Mouse (Mus musculus): ENCODE measurements around the gene Ubap1. TPM values are rescaled to one million over a fixed set of nuclear protein-coding genes. Genes with fewer than 3 reads are reported as not detected.

The Ubap1 gene
- polyA plus RNA-seq, 1 experiment from 2014 or later = 53.7 TPM

DNA sequence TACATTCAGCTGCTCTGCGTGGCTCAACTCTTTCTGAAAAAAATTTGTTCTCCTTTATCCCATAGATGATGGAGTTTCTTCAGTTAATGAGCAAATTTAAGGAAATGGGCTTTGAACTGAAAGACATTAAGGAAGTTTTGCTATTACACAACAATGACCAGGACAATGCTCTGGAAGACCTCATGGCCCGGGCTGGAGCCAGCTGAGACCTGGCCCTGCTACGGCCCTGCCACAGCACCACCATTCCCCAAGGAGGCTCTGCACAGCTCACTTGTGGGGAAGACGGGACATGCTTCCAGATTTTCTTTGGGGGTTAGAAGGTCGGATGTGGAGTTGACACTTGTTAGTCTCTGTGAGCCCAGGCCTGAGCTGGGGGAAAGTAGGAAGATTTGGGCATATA, 39.8 kb downstream of the Ubap1 start:
- H3K9ac ChIP-seq (ENCODE audit: low read depth, low read length) = no peak overlapping the region
- no peaks in the 10 kb centered on the region for H3K4me1 ChIP-seq (replicated peaks; ENCODE audit: insufficient read depth, low read length)
- H3K4me3 ChIP-seq (replicated peaks; ENCODE audit: low read depth, low read length) = no peak overlapping the region
- H3K9me3 ChIP-seq (replicated peaks; ENCODE audit: low read length) = no peaks in the 10 kb centered on the region
- DNase-seq (ENCODE audit: low spot score) (no peak), ATAC-seq (replicated peaks; ENCODE audit: low FRiP score, low read depth) (no peak)
- H3K27me3 ChIP-seq (ENCODE audit: insufficient read depth, low read length) = no peaks in the 10 kb centered on the region
- H3K4me2 ChIP-seq (ENCODE audit: low read length) = no peak overlapping the region
- 84% methylated on average over 5 of the region's 5 CpGs for WGBS
- no peak for TF ChIP-seq CTCF (IDR thresholded peaks at IDR 0.05; ENCODE audit: low read depth)
- peaks cover 43% of the 10 kb centered on the region; the same call in 1 of the 2 replicates for H3K36me3 ChIP-seq (ENCODE audit: insufficient read depth, low read length)
- no peak overlapping the region for H3K27ac ChIP-seq

DNA sequence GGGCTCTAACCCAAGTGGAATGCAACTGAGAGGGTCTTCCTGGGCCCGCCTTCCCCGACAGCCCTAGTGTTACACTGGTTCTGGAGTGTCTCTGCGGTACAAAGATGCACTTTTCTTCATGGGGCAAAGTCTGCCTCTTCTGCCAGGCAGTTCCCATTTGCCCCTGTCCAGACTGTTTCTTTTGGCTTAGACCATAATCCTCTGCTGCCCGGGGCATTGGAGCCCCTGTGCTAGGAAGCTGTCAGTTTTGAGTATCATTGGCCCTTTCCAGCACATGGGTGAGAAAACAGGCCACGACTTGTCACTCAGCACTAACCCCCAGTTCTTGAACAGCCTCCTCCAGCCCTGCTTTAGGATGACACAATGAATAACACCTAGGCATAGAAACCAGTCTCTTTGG, 40.4 kb downstream of the Ubap1 start:
- H3K9ac ChIP-seq (ENCODE audit: low read depth, low read length) = no peak overlapping the region
- H3K4me3 ChIP-seq (replicated peaks; ENCODE audit: low read depth, low read length) = no peak overlapping the region
- H3K4me1 ChIP-seq (replicated peaks; ENCODE audit: insufficient read depth, low read length) = no peaks in the 10 kb centered on the region
- H3K36me3 ChIP-seq (ENCODE audit: insufficient read depth, low read length) = peaks cover 45% of the 10 kb centered on the region; the same call in 1 of the 2 replicates
- H3K9me3 ChIP-seq (replicated peaks; ENCODE audit: low read length) = no peaks in the 10 kb centered on the region
- H3K27ac ChIP-seq = no peak overlapping the region
- no peak for TF ChIP-seq CTCF (IDR thresholded peaks at IDR 0.05; ENCODE audit: low read depth)
- DNase-seq (ENCODE audit: low spot score) = no peak
- H3K27me3 ChIP-seq (ENCODE audit: insufficient read depth, low read length) = no peaks in the 10 kb centered on the region
- H3K4me2 ChIP-seq (ENCODE audit: low read length) = no peak overlapping the region
- WGBS = 83% methylated on average over 5 of the region's 5 CpGs
- ATAC-seq (replicated peaks; ENCODE audit: low FRiP score, low read depth) = no peak

GRCm38 (mm10) chr4:41390122-41390521, 41.3 kb downstream of the Ubap1 start:
- Histone ChIP-seq H3K4me3 (replicated peaks; ENCODE audit: low read depth, low read length) (no peak overlapping the region), H3K27ac (no peak overlapping the region), H3K9ac (ENCODE audit: low read depth, low read length) (no peak overlapping the region), H3K4me1 (replicated peaks; ENCODE audit: insufficient read depth, low read length) (no peaks in the 10 kb centered on the region), H3K27me3 (ENCODE audit: insufficient read depth, low read length) (no peaks in the 10 kb centered on the region), H3K9me3 (replicated peaks; ENCODE audit: low read length) (no peaks in the 10 kb centered on the region), H3K36me3 (ENCODE audit: insufficient read depth, low read length) (peaks cover 48% of the 10 kb centered on the region; the same call in 1 of the 2 replicates), H3K4me2 (ENCODE audit: low read length) (no peak overlapping the region)
- peak; percentile 89 for DNase-seq (ENCODE audit: low spot score)
- peak; percentile 92 for TF ChIP-seq CTCF (IDR thresholded peaks at IDR 0.05; ENCODE audit: low read depth)
- 0 out of 2 replicates have a peak, but pooled peaks have one; percentile 17 for ATAC-seq (replicated peaks; ENCODE audit: low FRiP score, low read depth)
- 23% methylated on average over 3 of the region's 3 CpGs for WGBS

DNA sequence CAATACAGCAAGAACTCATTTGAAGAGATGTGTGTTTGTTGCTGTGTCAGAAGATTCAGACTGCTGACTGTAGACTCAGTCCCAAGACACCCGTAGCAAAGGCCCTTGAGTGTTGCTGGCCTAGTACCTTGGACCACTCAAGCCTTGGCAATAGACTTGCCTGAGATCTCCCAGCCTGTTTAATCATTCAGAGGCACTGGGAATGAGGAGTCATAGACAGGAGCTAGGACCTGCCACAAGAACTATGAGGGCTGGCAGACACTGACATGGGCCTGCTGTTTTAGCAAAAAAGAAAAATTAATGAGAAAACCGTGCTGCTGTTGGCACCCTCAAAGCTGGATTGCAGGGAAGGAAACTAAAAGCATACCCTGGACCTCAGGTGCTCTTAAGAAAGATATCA, 42.2 kb downstream of the Ubap1 start:
- no peak overlapping the region for H3K4me2 ChIP-seq (ENCODE audit: low read length)
- WGBS = 93% methylated on average over 2 of the region's 2 CpGs

GRCm38 (mm10) chr4:41394651-41395050, 45.9 kb downstream of the Ubap1 start:
- ATAC-seq (replicated peaks; ENCODE audit: low FRiP score, low read depth) = no peak

More for the DNA sequence above, 42.2 kb downstream of the Ubap1 start:
- Histone ChIP-seq H3K9me3 (replicated peaks; ENCODE audit: low read length) (no peaks in the 10 kb centered on the region), H3K4me3 (replicated peaks; ENCODE audit: low read depth, low read length) (no peak overlapping the region), H3K27ac (no peak overlapping the region), H3K27me3 (ENCODE audit: insufficient read depth, low read length) (no peaks in the 10 kb centered on the region), H3K36me3 (ENCODE audit: insufficient read depth, low read length) (peaks cover 47% of the 10 kb centered on the region; the same call in 1 of the 2 replicates), H3K4me1 (replicated peaks; ENCODE audit: insufficient read depth, low read length) (no peaks in the 10 kb centered on the region), H3K9ac (ENCODE audit: low read depth, low read length) (no peak overlapping the region)
- no peak for TF ChIP-seq CTCF (IDR thresholded peaks at IDR 0.05; ENCODE audit: low read depth)
- no peak for ATAC-seq (replicated peaks; ENCODE audit: low FRiP score, low read depth)
- no peak for DNase-seq (ENCODE audit: low spot score)

GRCm38 (mm10) chr4:41398353-41398752, 49.6 kb downstream of the Ubap1 start:
- H3K9me3 ChIP-seq (replicated peaks; ENCODE audit: low read length) = no peaks in the 10 kb centered on the region
- peaks cover 12% of the 10 kb centered on the region; the same call in 1 of the 2 replicates for H3K36me3 ChIP-seq (ENCODE audit: insufficient read depth, low read length)
- WGBS = 93% methylated on average over 6 of the region's 6 CpGs

More at GRCm38 (mm10) chr4:41394651-41395050, 45.9 kb downstream of the Ubap1 start:
- no peaks in the 10 kb centered on the region for H3K4me1 ChIP-seq (replicated peaks; ENCODE audit: insufficient read depth, low read length)
- 76% methylated on average over 9 of the region's 9 CpGs for WGBS
- no peak for DNase-seq (ENCODE audit: low spot score)
- H3K9ac ChIP-seq (ENCODE audit: low read depth, low read length) = no peak overlapping the region
- no peak overlapping the region for H3K4me2 ChIP-seq (ENCODE audit: low read length)
- peaks cover 32% of the 10 kb centered on the region; the same call in 1 of the 2 replicates for H3K36me3 ChIP-seq (ENCODE audit: insufficient read depth, low read length)
- H3K4me3 ChIP-seq (replicated peaks; ENCODE audit: low read depth, low read length) = no peak overlapping the region
- no peak overlapping the region for H3K27ac ChIP-seq
- no peaks in the 10 kb centered on the region for H3K9me3 ChIP-seq (replicated peaks; ENCODE audit: low read length)
- no peak for TF ChIP-seq CTCF (IDR thresholded peaks at IDR 0.05; ENCODE audit: low read depth)
- H3K27me3 ChIP-seq (ENCODE audit: insufficient read depth, low read length) = no peaks in the 10 kb centered on the region

DNA sequence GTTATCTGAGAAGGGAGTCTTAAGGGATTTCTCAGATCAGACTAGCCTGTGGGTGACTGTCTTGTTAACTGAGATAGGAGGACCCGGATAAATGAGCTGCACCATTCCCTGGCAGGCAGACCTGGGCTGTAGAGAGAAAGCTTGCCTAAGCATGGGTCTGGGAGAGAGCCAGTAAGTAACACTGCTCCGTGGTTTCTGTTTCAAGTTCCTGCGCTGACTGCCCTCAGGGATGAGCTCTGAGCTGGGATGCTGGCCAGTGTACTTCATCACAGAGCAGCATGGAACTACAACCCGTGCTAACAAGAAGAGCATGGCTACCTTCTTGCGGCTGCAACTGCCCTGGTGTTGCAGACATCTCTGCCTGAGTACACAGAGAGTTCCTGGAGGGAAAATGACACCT, 51.1 kb downstream of the Ubap1 start:
- WGBS = 85% methylated on average over 5 of the region's 5 CpGs
- H3K36me3 ChIP-seq (ENCODE audit: insufficient read depth, low read length) = no peaks in the 10 kb centered on the region
- no peak overlapping the region for H3K27ac ChIP-seq
- H3K9ac ChIP-seq (ENCODE audit: low read depth, low read length) = no peak overlapping the region
- no peaks in the 10 kb centered on the region for H3K9me3 ChIP-seq (replicated peaks; ENCODE audit: low read length)
- ATAC-seq (replicated peaks; ENCODE audit: low FRiP score, low read depth) = no peak
- no peak overlapping the region for H3K4me3 ChIP-seq (replicated peaks; ENCODE audit: low read depth, low read length)
- no peak overlapping the region for H3K4me2 ChIP-seq (ENCODE audit: low read length)
- no peaks in the 10 kb centered on the region for H3K27me3 ChIP-seq (ENCODE audit: insufficient read depth, low read length)
- no peak for TF ChIP-seq CTCF (IDR thresholded peaks at IDR 0.05; ENCODE audit: low read depth)
- no peak for DNase-seq (ENCODE audit: low spot score)
- H3K4me1 ChIP-seq (replicated peaks; ENCODE audit: insufficient read depth, low read length) = no peaks in the 10 kb centered on the region

More at GRCm38 (mm10) chr4:41398353-41398752, 49.6 kb downstream of the Ubap1 start:
- no peak overlapping the region for H3K9ac ChIP-seq (ENCODE audit: low read depth, low read length)
- TF ChIP-seq CTCF (IDR thresholded peaks at IDR 0.05; ENCODE audit: low read depth) = no peak
- no peak overlapping the region for H3K4me3 ChIP-seq (replicated peaks; ENCODE audit: low read depth, low read length)
- no peak overlapping the region for H3K4me2 ChIP-seq (ENCODE audit: low read length)
- H3K27me3 ChIP-seq (ENCODE audit: insufficient read depth, low read length) = no peaks in the 10 kb centered on the region
- H3K27ac ChIP-seq = no peak overlapping the region
- DNase-seq (ENCODE audit: low spot score) (no peak), ATAC-seq (replicated peaks; ENCODE audit: low FRiP score, low read depth) (no peak)
- no peaks in the 10 kb centered on the region for H3K4me1 ChIP-seq (replicated peaks; ENCODE audit: insufficient read depth, low read length)
